Mouse (Mus musculus) midbrain, postnatal 0 days (tissue): ENCODE results near the gene Stambp. TPM values are rescaled to one million over a fixed set of nuclear protein-coding genes. Genes with fewer than 3 reads are reported as not detected.
A peak's percentile ranks its signal among the peaks of the same experiment; 100 is the strongest.

ENCODE experiments used
- ATAC-seq: fragments of 200-750 bp; cut with Nextera tagmentation; 2 replicates; pipeline ENCODE4 v1.8.0; 2017; ENCODE audit warnings: moderate number of reproducible peaks, mild to moderate bottlenecking, moderate TSS enrichment, moderate library complexity; ENCODE audit not compliant: low FRiP score
- DNase-seq: peaks from one replicate; pipeline ENCODE4 v3.0.0-alpha.2; 2015; ENCODE audit warnings: low spot score
- H3K27ac ChIP-seq: fragments of 300-500 bp; sonication (generic); 2 replicates; pipeline ENCODE4 v1.5.1; 2014; ENCODE audit warnings: low read depth, mild to moderate bottlenecking, low read length, mixed read lengths
- H3K27me3 ChIP-seq: fragments of 300-500 bp; sonication (generic); 2 replicates; pipeline ENCODE4 v1.6.1; 2014; ENCODE audit warnings: low read length, control low read depth, mixed read lengths; ENCODE audit not compliant: insufficient read depth
- H3K36me3 ChIP-seq: fragments of 300-500 bp; sonication (generic); 2 replicates; pipeline ENCODE4 v1.6.1; 2014; ENCODE audit warnings: low read length, control low read depth, mixed read lengths; ENCODE audit not compliant: insufficient read depth
- H3K4me1 ChIP-seq: fragments of 300-500 bp; sonication (generic); 2 replicates; pipeline ENCODE4 v1.6.1; 2014; ENCODE audit warnings: mild to moderate bottlenecking, control low read depth, antibody characterized with exemption, low read length, mixed read lengths; ENCODE audit not compliant: insufficient read depth
- H3K4me2 ChIP-seq: fragments of 300-500 bp; sonication (generic); 2 replicates; pipeline ENCODE4 v1.6.1; 2014; ENCODE audit warnings: low read depth, mild to moderate bottlenecking, low read length, mixed read lengths; ENCODE audit not compliant: poor library complexity, severe bottlenecking
- H3K4me3 ChIP-seq: fragments of 300-500 bp; sonication (generic); 2 replicates; pipeline ENCODE4 v1.5.1; 2014; ENCODE audit warnings: low read depth, mild to moderate bottlenecking, low read length, moderate library complexity
- H3K9ac ChIP-seq: fragments of 300-500 bp; sonication (generic); replicated peaks from 2 replicates; pipeline ENCODE4 v1.6.1; 2014; ENCODE audit warnings: mild to moderate bottlenecking, low read length, moderate library complexity, mixed read lengths; ENCODE audit not compliant: poor library complexity, severe bottlenecking
- H3K9me3 ChIP-seq: fragments of 300-500 bp; sonication (generic); 2 replicates; pipeline ENCODE4 v1.6.1; 2016; ENCODE audit warnings: low read length, control low read depth
- CTCF ChIP-seq: IDR thresholded peaks from 2 replicates; pipeline ENCODE4 v1.5.1; 2016; ENCODE audit warnings: antibody characterized with exemption, mild to moderate bottlenecking
- WGBS: fragments of 180-500 bp; shearing (Covaris S2); extraction: QIAGEN DNeasy Blood & Tissue Kit; methylation state at CpG from one replicate; pipeline ENCODE4 v1.1.7; 2014; 5-methylcytosine and 5-hydroxymethylcytosine counted together
- polyA plus RNA-seq: library from polyadenylated mRNA; unstranded; fragments of >200 nt; fragmentation: Nextera tagmentation; extraction: Ambion mirVana; gene quantifications from 2 replicates; pipeline ENCODE4 v1.2.1, GENCODE M21; 2015
- total RNA-seq: library from RNA; depleted of rRNA; stranded (reverse); fragments of >200 nt; gene quantifications from 2 replicates; pipeline ENCODE4 v1.2.3, GENCODE M21; 2014

The Stambp gene
- total and polyA plus RNA-seq, 2 experiments from 2014 or later: 18.3 to 72.2 TPM

DNA sequence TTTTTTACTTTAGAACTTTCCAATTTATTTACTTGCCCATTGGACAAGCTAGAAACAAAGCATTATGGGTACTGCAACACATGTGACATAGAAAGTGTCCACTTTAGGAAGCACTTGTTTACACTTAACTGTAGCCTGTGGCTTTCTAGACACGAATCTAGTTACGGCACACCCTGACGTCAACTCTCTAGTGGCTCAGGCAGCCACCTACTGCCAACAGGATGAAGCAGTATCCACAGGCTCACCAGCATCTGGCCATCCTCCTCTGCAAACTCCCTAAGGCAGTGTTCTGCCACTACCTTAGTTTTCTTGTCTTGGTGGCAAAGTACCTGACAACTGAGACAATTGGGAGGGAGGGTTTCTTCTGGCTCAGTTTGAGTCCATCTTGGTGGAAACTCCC lies 69.2 kb downstream of the Stambp start:
- ATAC-seq (no peak), DNase-seq (no peak)
- H3K9ac ChIP-seq: no peak overlapping the region
- no peak overlapping the region for H3K27ac ChIP-seq
- H3K4me3 ChIP-seq: no peak overlapping the region
- H3K4me2 ChIP-seq: no peak overlapping the region
- TF ChIP-seq CTCF: no peak
- no peaks in the 10 kb centered on the region for H3K27me3 ChIP-seq
- H3K36me3 ChIP-seq: no peaks in the 10 kb centered on the region
- H3K9me3 ChIP-seq: no peaks in the 10 kb centered on the region
- H3K4me1 ChIP-seq: no peaks in the 10 kb centered on the region
- 90% methylated on average over 3 of the region's 3 CpGs for WGBS

DNA sequence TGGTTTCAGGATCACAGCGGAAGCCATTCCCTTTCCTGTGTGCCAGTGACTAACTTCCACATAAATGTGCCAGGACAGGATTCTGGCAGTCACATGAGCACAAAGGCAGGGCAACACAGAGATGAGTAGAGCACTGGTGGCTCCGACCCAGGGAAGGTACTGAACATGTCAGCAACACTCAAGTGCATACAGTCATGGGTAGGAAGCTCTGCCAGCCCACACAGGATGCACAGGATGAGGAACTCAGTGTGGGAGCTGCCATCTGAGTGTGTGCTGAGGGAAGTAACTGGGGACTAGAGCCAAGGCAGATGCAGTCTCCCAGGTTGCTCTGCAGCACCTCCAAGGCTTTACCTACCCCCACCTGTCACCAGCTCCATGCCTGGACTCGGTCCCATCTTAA lies 69.9 kb downstream of the Stambp start:
- no peak overlapping the region for H3K4me3 ChIP-seq
- no peak overlapping the region for H3K9ac ChIP-seq
- H3K36me3 ChIP-seq: no peaks in the 10 kb centered on the region
- no peak for TF ChIP-seq CTCF
- DNase-seq (no peak), ATAC-seq (no peak)
- H3K27ac ChIP-seq: no peak overlapping the region
- 95% methylated on average over 3 of the region's 3 CpGs for WGBS
- H3K27me3 ChIP-seq: no peaks in the 10 kb centered on the region
- H3K4me2 ChIP-seq: no peak overlapping the region
- H3K9me3 ChIP-seq: no peaks in the 10 kb centered on the region
- no peaks in the 10 kb centered on the region for H3K4me1 ChIP-seq

DNA sequence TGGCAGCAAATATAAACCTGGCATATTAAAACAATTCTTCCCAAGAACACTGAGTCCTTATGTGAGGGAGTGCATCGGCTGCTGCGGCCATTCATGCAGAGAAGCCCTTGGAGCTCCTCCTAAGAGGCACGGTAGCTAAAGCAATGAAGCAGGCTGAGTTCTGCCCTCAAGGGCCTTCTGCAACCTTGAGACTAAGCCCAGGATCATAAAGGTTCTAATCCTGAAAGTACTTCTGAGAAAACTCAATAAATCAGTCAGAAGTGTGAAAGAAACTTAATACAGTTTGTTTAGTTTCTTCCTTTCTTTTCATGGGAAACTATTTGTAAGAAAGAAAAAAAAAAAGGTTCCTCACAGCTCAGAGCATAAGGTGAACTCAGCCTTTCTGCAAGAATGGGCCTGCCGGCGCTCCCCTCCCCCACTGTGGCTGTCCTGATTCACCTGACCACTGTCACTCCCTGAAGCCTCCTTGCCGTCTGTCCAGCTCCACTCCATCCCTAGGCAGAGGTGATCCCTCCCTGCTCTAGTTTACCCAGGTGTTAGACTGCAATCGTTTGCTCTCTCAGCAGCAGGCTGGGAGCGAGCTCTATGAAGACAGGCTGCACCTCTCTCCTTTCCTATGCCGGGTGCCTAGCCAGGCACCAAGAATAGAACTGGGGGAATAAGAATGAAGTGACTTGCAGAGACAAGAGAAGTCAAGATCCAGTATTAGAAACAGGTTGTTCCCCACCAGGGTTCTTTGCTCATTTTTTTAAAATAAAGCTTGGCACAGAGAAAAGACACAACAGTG lies 70.8 kb downstream of the Stambp start:
- WGBS: 74% methylated on average over 9 of the region's 9 CpGs
- Histone ChIP-seq H3K27ac (no peak overlapping the region), H3K4me1 (no peaks in the 10 kb centered on the region; the same call in 1 of the 2 replicates), H3K4me2 (no peak overlapping the region), H3K9ac (no peak overlapping the region), H3K4me3 (no peak overlapping the region), H3K27me3 (no peaks in the 10 kb centered on the region), H3K36me3 (no peaks in the 10 kb centered on the region), H3K9me3 (no peaks in the 10 kb centered on the region)
- DNase-seq: no peak
- TF ChIP-seq CTCF: no peak
- ATAC-seq: no peak

DNA sequence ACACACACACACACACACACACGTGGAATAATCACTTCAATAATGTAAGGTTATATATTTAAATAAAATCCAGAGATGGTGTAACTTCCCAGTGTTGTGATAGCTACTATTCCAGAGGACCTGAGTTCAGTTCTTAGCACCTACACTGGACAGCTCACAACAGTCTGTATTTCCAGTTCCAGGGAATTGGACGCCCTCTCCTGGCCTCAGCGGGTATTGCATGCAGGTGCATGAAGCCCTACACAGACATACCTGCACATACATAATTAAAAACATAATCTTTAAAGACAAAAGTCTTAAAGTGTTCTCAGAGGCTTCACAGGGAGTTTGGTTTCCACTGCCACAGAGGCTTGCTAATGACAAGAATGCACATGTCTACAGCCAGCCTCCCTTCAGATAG lies 72.1 kb downstream of the Stambp start:
- no peaks in the 10 kb centered on the region for H3K9me3 ChIP-seq
- no peaks in the 10 kb centered on the region for H3K27me3 ChIP-seq
- no peak overlapping the region for H3K27ac ChIP-seq
- no peak overlapping the region for H3K4me3 ChIP-seq
- no peak overlapping the region for H3K4me2 ChIP-seq
- H3K36me3 ChIP-seq: peaks cover 2% of the 10 kb centered on the region; the same call in 1 of the 2 replicates
- 66% methylated on average over 3 of the region's 3 CpGs for WGBS
- peak; percentile 56 for TF ChIP-seq CTCF
- ATAC-seq (no peak), DNase-seq (no peak)
- no peaks in the 10 kb centered on the region; the same call in 1 of the 2 replicates for H3K4me1 ChIP-seq
- no peak overlapping the region for H3K9ac ChIP-seq

DNA sequence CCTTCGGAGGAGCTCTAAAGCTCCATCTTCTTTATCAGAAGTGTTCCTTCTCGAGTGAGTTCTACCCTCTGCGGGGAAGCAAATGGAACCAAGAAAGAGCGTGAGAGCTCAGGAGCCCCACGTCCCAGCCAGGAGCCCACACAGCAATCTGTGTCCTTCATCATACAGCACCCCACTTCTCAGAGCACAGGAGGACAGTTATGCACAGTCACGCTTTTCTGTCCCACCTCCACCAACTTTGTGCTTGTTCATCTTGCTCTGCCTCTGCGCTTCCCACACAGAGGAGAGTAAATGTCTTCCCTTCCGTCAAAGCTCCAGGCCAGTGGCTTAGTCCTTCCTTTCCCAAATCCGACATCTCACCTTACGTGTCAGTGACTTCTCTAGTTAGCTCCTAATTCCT lies 73.5 kb downstream of the Stambp start:
- 93% methylated on average over 10 of the region's 10 CpGs for WGBS
- H3K27me3 ChIP-seq: no peaks in the 10 kb centered on the region
- no peak for TF ChIP-seq CTCF
- DNase-seq (no peak), ATAC-seq (no peak)
- no peak overlapping the region for H3K4me3 ChIP-seq
- H3K4me2 ChIP-seq: no peak overlapping the region
- peaks cover 2% of the 10 kb centered on the region; the same call in 1 of the 2 replicates for H3K36me3 ChIP-seq
- H3K9me3 ChIP-seq: no peaks in the 10 kb centered on the region
- no peaks in the 10 kb centered on the region; the same call in 1 of the 2 replicates for H3K4me1 ChIP-seq
- H3K27ac ChIP-seq: no peak overlapping the region
- no peak overlapping the region for H3K9ac ChIP-seq
